Mouse (Mus musculus) stomach, postnatal 0 days (tissue): ENCODE measurements around the gene Tcf7l1.

Source experiments
- CTCF ChIP-seq: IDR thresholded peaks from 2 replicates; pipeline ENCODE4 v1.5.1; 2016; ENCODE audit warnings: antibody characterized with exemption, low read depth, mild to moderate bottlenecking, moderate library complexity
- EP300 ChIP-seq: optimal IDR thresholded peaks from 2 replicates; pipeline ENCODE3; 2016; ENCODE audit warnings: antibody characterized with exemption

DNA sequence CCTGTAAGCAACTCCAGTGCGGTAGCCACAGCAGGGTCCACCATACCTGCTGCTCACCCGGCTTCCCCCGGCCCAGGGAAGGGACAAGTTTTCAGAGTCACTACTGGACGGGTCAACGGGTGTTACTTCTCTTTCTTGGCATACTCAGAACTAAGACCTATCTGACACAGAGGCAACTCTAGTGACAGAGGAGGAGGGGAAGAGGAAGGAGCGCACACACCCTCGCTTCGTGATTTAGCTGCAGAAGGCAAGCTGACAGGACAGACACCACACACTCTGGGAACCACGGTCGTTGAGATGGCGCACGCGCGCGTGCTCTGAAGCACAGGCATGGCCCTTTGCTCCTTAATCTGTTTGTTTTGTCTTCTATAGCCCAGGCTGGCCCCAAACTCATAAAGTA lies 36.2 kb downstream of the Tcf7l1 start:
- TF ChIP-seq CTCF (no peak), EP300 (no peak)
